Mouse (Mus musculus) liver, embryonic 15.5 days (tissue): ENCODE measurements at regions not wholly inside any gene's neighbourhood (a gene's known extent, or its start where the extent isn't known, plus 50 kb on each side); places are given as distances from the start of the nearest gene placed in this dataset.

Experiments used
- ATAC-seq: fragments of 200-750 bp; cut with Nextera tagmentation; 2 replicates; pipeline ENCODE4 v1.8.0; 2017; ENCODE audit warnings: moderate number of reproducible peaks, mild to moderate bottlenecking, moderate library complexity; ENCODE audit not compliant: insufficient read depth
- H3K27ac ChIP-seq: fragments of 300-500 bp; sonication (generic); replicated peaks from 2 replicates; pipeline ENCODE4 v1.5.1; 2015; ENCODE audit warnings: mild to moderate bottlenecking, inconsistent platforms
- H3K27me3 ChIP-seq: fragments of 300-500 bp; sonication (generic); 2 replicates; pipeline ENCODE4 v1.6.1; 2015; ENCODE audit warnings: mild to moderate bottlenecking, inconsistent platforms
- H3K36me3 ChIP-seq: fragments of 300-500 bp; sonication (generic); replicated peaks from 2 replicates; pipeline ENCODE4 v1.6.1; 2015; ENCODE audit warnings: moderate library complexity, mild to moderate bottlenecking, inconsistent platforms
- H3K4me1 ChIP-seq: fragments of 300-500 bp; sonication (generic); replicated peaks from 2 replicates; pipeline ENCODE4 v1.6.1; 2015; ENCODE audit warnings: inconsistent platforms
- H3K4me2 ChIP-seq: fragments of 300-500 bp; sonication (generic); 2 replicates; pipeline ENCODE4 v1.6.1; 2015; ENCODE audit warnings: moderate library complexity, mild to moderate bottlenecking, inconsistent platforms
- H3K4me3 ChIP-seq: fragments of 300-500 bp; sonication (generic); replicated peaks from 2 replicates; pipeline ENCODE4 v1.5.1; 2015; ENCODE audit warnings: mild to moderate bottlenecking, inconsistent platforms
- H3K9ac ChIP-seq: fragments of 300-500 bp; sonication (generic); 2 replicates; pipeline ENCODE4 v1.6.1; 2015; ENCODE audit warnings: moderate library complexity, mild to moderate bottlenecking, inconsistent platforms
- H3K9me3 ChIP-seq: fragments of 300-500 bp; sonication (generic); replicated peaks from 2 replicates; pipeline ENCODE4 v1.6.1; 2016; ENCODE audit warnings: inconsistent platforms
- WGBS: fragments of 180-500 bp; shearing (Covaris S2); methylation state at CpG from one replicate; pipeline ENCODE4 v1.1.7; 2015; ENCODE audit warnings: mixed read lengths; ENCODE audit not compliant: insufficient replicate concordance; 5-methylcytosine and 5-hydroxymethylcytosine counted together

GRCm38 (mm10) chr2:72541246-72541645 is 65.3 kb downstream of the Cdca7 start:
- no peak for ATAC-seq
- H3K4me2 ChIP-seq, result no peak overlapping the region

DNA sequence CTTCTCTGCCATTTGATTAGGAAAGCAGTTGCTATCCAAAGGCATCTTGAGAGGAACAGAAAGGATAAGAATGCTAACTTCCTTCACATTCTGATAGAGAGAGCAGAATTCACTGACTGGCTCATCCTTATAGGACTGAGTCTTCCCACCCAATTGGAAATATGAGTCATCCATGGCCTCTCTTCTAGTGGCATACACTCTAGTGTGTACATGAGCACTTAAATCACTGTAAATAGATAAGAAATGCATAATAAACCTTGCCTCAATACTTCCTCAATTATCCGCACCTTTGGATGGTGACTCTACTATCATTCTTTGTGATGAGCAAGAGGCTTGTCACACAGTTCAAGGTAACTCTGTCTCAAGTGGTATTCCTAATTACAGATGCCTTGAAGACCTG is 69.5 kb downstream of the Cdca7 start:
- WGBS, result 66% methylated on average over 1 of the region's 1 CpGs
- Histone ChIP-seq H3K36me3 (no peaks in the 10 kb centered on the region), H3K9me3 (no peaks in the 10 kb centered on the region), H3K4me1 (no peaks in the 10 kb centered on the region), H3K27ac (no peak overlapping the region), H3K4me2 (no peak overlapping the region), H3K4me3 (no peak overlapping the region), H3K27me3 (no peaks in the 10 kb centered on the region), H3K9ac (no peak overlapping the region)
- ATAC-seq, result no peak

More at GRCm38 (mm10) chr2:72541246-72541645, 65.3 kb downstream of the Cdca7 start:
- Histone ChIP-seq H3K9ac (no peak overlapping the region), H3K27ac (no peak overlapping the region), H3K9me3 (no peaks in the 10 kb centered on the region; the same call in 1 of the 2 replicates), H3K4me1 (no peaks in the 10 kb centered on the region), H3K4me3 (no peak overlapping the region), H3K36me3 (no peaks in the 10 kb centered on the region), H3K27me3 (no peaks in the 10 kb centered on the region)
- 63% methylated on average over 5 of the region's 5 CpGs for WGBS

- no peak overlapping the region for H3K9ac ChIP-seq
- H3K4me1 ChIP-seq, result no peaks in the 10 kb centered on the region
- no peaks in the 10 kb centered on the region for H3K27me3 ChIP-seq
- no peaks in the 10 kb centered on the region for H3K9me3 ChIP-seq
- no peak for ATAC-seq
- no peaks in the 10 kb centered on the region for H3K36me3 ChIP-seq
- 45% methylated on average over 5 of the region's 5 CpGs for WGBS
- no peak overlapping the region for H3K27ac ChIP-seq
- no peak overlapping the region for H3K4me2 ChIP-seq
- H3K4me3 ChIP-seq, result no peak overlapping the region
These were observed 70.5 kb downstream of the Cdca7 start for GRCm38 (mm10) chr2:72546476-72546875.

- ATAC-seq, result no peak
- Histone ChIP-seq H3K4me1 (no peaks in the 10 kb centered on the region), H3K27me3 (no peaks in the 10 kb centered on the region), H3K4me2 (no peak overlapping the region), H3K9me3 (no peaks in the 10 kb centered on the region), H3K9ac (no peak overlapping the region), H3K27ac (no peak overlapping the region), H3K4me3 (no peak overlapping the region), H3K36me3 (no peaks in the 10 kb centered on the region)
- WGBS, result 40% methylated on average over 4 of the region's 4 CpGs
These were observed 71.0 kb downstream of the Cdca7 start for GRCm38 (mm10) chr2:72546963-72547362.

GRCm38 (mm10) chr2:72551268-72551667 is 75.3 kb downstream of the Cdca7 start:
- Histone ChIP-seq H3K36me3 (no peaks in the 10 kb centered on the region), H3K4me2 (no peak overlapping the region), H3K4me1 (no peaks in the 10 kb centered on the region), H3K4me3 (no peak overlapping the region), H3K27me3 (no peaks in the 10 kb centered on the region), H3K9me3 (no peaks in the 10 kb centered on the region), H3K9ac (no peak overlapping the region), H3K27ac (no peak overlapping the region)
- WGBS, result 52% methylated on average over 4 of the region's 4 CpGs
- no peak for ATAC-seq

DNA sequence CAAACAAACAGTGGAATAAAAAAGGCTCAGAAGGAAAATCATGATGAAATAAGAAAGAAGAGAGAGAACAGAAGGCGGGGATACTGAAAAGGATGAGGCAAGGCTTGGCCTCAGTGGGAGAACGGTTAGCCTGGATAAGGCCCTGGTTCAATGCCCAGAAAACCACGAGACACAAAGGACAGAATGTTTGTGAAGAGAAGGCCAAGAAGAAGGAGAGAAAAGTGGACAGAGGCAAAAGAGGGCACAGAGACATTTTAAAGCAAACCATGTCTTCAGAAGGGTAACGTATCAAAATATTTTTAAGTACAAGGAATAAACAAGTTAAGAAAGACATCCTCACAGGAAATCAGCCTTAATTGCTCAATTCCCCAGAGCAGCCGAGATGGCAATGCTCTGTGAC is 78.6 kb downstream of the Cdca7 start:
- no peak overlapping the region for H3K9ac ChIP-seq
- no peak overlapping the region for H3K4me2 ChIP-seq
- no peaks in the 10 kb centered on the region for H3K9me3 ChIP-seq
- H3K4me3 ChIP-seq, result no peak overlapping the region
- H3K27ac ChIP-seq, result no peak overlapping the region
- no peak for ATAC-seq
- no peaks in the 10 kb centered on the region for H3K27me3 ChIP-seq
- 57% methylated on average over 5 of the region's 5 CpGs for WGBS
- H3K4me1 ChIP-seq, result no peaks in the 10 kb centered on the region
- no peaks in the 10 kb centered on the region for H3K36me3 ChIP-seq

DNA sequence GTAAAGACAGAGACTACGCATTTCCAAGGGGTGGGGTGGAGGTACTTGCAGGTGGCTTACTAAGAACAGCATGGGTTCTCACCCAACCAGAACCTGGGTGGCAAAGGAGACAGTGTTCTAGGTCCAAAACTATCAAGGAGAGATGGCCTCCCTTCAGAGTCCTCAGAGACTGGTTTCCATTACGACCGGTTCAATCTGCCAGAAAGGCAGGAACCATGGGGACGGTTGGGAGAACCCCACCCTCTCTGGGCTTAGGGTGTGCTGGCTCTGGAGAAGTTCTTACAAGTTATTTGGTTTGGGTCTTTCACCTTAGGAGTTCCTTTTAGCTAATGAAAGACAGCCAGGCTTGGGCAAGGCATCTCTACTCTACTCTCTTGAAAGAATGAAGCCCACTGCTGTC is 79.2 kb downstream of the Cdca7 start:
- no peak for ATAC-seq
- no peaks in the 10 kb centered on the region for H3K4me1 ChIP-seq
- H3K4me2 ChIP-seq, result no peak overlapping the region
- no peak overlapping the region for H3K9ac ChIP-seq
- H3K27me3 ChIP-seq, result no peaks in the 10 kb centered on the region
- no peaks in the 10 kb centered on the region for H3K9me3 ChIP-seq
- no peak overlapping the region for H3K27ac ChIP-seq
- WGBS, result 68% methylated on average over 4 of the region's 4 CpGs
- no peaks in the 10 kb centered on the region for H3K36me3 ChIP-seq
- H3K4me3 ChIP-seq, result no peak overlapping the region

- no peak for ATAC-seq
- H3K27ac ChIP-seq, result no peak overlapping the region
- no peaks in the 10 kb centered on the region for H3K36me3 ChIP-seq
- no peaks in the 10 kb centered on the region for H3K27me3 ChIP-seq
- 49% methylated on average over 6 of the region's 6 CpGs for WGBS
- H3K4me3 ChIP-seq, result no peak overlapping the region
- no peak overlapping the region for H3K4me2 ChIP-seq
- no peaks in the 10 kb centered on the region for H3K4me1 ChIP-seq
- H3K9ac ChIP-seq, result no peak overlapping the region
- no peaks in the 10 kb centered on the region for H3K9me3 ChIP-seq
These were observed 79.6 kb downstream of the Cdca7 start for GRCm38 (mm10) chr2:72555556-72555955.

DNA sequence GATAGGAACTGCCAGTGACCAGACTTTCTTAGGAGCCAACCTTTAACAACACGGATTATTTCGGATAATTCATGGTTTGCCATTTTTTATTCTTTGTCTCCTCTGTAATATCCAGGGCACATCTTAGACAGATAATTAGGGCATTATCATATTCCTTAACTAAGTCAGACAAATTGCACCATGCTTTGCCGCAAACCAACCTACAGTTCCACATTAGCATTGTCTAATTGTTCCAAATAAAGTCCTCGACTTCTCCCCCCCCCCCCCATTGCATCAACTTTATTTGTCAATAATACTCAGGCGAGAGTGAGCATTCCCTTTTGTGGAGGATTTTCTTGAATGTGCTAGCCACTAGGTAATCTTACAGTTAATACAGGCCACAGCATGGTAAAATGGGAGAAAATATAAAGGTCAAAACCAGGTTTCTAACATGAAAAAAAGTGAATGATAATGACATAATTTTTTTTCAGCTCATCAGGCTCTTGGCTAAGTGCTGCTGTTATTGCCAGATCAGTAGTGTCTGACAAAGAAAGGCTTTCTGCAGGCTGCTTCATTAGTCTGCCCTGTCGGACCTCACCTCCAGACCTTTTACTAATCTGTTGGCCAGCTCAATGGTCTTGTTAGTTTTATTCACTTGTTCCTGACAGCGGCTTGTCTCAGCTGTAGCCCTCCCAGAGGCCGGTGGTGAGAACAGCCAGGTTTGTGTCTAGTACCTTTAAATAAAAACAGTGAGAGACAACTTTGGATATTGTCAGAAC is 80.3 kb downstream of the Cdca7 start:
- Histone ChIP-seq H3K27me3 (no peaks in the 10 kb centered on the region), H3K4me1 (no peaks in the 10 kb centered on the region), H3K4me2 (no peak overlapping the region), H3K9me3 (no peaks in the 10 kb centered on the region), H3K36me3 (no peaks in the 10 kb centered on the region), H3K27ac (no peak overlapping the region), H3K4me3 (no peak overlapping the region), H3K9ac (no peak overlapping the region)
- WGBS, result 60% methylated on average over 8 of the region's 8 CpGs
- ATAC-seq, result no peak

DNA sequence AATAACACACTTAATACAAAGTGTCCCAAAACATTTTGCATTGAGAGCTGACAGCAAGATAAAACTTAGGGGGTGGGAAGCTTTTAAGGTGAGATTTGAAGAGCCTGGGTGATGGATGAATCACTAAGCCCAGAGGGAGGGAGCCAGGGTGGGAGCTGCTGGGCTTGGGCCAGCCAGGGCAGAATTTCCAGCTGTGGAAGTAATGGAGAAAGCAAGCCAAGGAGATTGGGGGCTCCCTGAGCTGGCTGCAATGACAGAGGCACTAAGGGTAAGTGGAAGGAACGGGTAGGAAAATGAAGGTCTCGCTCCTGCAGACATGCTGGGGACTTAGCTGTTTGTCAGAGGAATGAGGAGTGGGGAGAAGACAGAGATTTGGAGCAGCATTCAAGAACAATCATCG is 81.2 kb downstream of the Cdca7 start:
- no peak overlapping the region for H3K9ac ChIP-seq
- no peak overlapping the region for H3K4me3 ChIP-seq
- no peaks in the 10 kb centered on the region for H3K36me3 ChIP-seq
- H3K4me2 ChIP-seq, result no peak overlapping the region
- H3K27me3 ChIP-seq, result no peaks in the 10 kb centered on the region
- no peaks in the 10 kb centered on the region for H3K9me3 ChIP-seq
- 46% methylated on average over 3 of the region's 3 CpGs for WGBS
- no peak overlapping the region for H3K27ac ChIP-seq
- H3K4me1 ChIP-seq, result no peaks in the 10 kb centered on the region
- no peak for ATAC-seq

- H3K9ac ChIP-seq, result no peak overlapping the region
- H3K4me2 ChIP-seq, result no peak overlapping the region
- no peaks in the 10 kb centered on the region for H3K9me3 ChIP-seq
- WGBS, result 66% methylated on average over 9 of the region's 9 CpGs
- H3K27me3 ChIP-seq, result no peaks in the 10 kb centered on the region
- no peaks in the 10 kb centered on the region for H3K4me1 ChIP-seq
- ATAC-seq, result no peak
- no peak overlapping the region for H3K27ac ChIP-seq
- no peak overlapping the region for H3K4me3 ChIP-seq
- no peaks in the 10 kb centered on the region for H3K36me3 ChIP-seq
These were observed 81.8 kb downstream of the Cdca7 start for GRCm38 (mm10) chr2:72557565-72558260.
